Mouse (Mus musculus) urinary bladder, adult 2 months (tissue): Measurements from ENCODE around the gene Rnf220. TPM values are rescaled to one million over a fixed set of nuclear protein-coding genes. Genes with fewer than 3 reads are reported as not detected.
A peak's percentile ranks its signal among the peaks of the same experiment; 100 is the strongest.

Experiments
- DNase-seq: peaks from one replicate; pipeline ENCODE4 v3.0.0; 2022; ENCODE audit warnings: low spot score
- polyA plus RNA-seq: library from polyadenylated mRNA; depleted of rRNA; stranded (reverse); fragments of >200 nt; gene quantifications from 2 replicates; pipeline ENCODE4 v1.2.3, GENCODE M21; 2012

The Rnf220 gene
- polyA plus RNA-seq, 1 experiment: 66.2 TPM

DNA sequence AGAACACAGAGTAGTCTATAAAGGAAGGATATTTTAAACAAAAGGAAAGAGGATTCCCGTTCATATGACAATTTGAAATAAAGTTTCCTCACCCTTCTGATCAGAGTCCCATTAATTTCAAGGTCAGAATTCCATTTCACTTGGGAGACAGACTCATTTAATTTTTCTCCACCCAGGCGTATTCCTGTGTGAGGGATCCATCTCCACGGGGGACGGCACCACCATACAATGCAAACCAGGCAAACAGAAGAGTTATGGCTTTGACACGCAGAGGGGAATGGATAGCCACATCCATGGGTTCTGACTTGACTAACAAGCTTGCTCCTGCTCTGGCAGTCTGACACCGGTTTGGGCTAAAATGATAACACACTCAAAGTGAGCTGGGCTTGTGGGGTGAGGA is 9.4 kb downstream of the Rnf220 start:
- DNase-seq: no peak

DNA sequence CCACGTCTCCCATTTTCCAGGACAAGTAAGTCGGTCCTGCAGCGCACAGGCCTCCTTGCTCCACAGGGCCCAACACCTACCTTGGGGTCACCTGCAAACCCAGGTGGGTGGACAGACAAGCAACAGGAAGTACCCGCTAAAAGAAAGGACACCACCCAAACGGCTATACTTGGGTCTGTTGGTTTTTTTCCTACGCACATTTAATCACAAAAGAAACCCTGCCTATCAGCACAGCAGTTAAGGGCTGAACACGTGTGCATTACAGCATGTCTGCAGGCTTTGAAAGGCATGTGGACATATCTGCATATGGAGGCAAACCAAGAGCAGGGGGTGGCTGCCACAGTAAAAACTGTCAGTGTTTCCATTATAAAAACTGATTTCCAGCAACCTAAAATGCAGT is 10.7 kb downstream of the Rnf220 start:
- DNase-seq: no peak

DNA sequence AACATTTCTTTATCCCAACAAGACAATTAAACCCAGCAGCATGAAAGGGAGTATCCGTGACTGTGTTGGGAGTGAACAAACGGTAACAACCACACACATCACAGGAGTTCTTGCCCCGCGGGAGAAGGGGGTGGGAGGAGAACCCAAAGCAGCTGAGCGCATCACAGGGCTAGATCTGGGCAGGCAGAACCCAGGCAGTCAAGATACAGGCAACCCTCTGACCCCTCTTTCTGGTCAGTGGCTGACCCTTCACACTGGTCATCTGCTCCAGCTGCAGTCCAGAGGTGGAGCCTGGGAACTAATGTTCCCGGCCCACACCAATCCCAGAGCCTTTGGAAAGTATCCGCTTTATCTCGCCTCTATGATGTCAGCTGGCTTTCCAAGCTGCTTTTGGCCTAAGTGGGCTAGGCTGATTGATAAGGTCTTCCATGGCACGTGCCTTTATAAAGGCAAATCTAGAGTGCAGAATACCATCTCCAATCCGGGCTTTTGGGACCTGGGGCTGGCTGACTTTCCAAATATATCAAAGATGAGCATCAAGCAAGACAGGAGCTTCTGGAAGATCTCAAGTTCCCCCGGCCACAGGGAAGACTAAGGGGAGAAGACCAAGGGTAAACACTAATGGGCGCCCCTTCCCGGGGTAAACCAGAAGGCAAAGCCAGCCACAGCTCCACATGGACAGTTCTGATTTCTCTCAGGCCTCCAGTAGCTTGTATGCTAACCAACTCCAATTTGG is 11.6 kb downstream of the Rnf220 start:
- DNase-seq: no peak

- DNase-seq: peak; percentile 23
Measured at GRCm38 (mm10) chr4:117484256-117485044, 12.4 kb downstream of the Rnf220 start.

DNA sequence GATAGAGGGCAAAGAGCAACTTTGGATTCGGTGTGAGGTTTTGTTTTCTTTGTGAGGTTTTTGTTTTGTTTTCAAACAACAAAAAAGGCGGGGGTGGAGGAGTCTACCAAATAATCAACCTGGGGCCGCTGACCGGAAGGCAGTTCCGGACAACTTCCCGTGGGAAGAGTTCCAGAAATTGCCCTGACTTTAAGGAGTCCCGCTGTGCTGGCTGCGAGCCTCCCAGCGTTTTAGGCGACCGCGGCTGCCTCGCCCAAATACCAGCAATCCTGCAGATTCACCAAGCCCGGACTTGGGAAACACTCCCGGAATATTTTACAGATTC is 13.0 kb downstream of the Rnf220 start:
- DNase-seq: no peak

DNA sequence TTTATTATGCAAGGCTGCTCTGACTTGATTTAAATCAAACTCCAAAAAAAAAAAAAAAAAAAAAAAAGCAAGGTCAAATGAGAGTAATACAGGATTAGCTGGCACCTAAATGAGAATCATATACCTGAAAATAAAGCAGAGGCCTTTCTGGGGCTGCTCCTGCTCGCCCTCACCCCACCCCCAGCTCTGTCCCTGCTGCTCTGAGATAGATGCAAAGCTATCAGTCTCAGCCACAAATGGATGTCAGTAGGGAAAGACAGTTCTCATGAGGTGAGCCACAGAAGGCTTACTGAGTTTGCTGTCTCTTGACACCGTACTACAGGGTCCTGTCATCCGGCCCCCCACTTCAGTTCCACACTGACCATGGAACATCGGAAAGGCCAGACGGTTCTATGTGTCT is 14.7 kb downstream of the Rnf220 start:
- DNase-seq: no peak

DNA sequence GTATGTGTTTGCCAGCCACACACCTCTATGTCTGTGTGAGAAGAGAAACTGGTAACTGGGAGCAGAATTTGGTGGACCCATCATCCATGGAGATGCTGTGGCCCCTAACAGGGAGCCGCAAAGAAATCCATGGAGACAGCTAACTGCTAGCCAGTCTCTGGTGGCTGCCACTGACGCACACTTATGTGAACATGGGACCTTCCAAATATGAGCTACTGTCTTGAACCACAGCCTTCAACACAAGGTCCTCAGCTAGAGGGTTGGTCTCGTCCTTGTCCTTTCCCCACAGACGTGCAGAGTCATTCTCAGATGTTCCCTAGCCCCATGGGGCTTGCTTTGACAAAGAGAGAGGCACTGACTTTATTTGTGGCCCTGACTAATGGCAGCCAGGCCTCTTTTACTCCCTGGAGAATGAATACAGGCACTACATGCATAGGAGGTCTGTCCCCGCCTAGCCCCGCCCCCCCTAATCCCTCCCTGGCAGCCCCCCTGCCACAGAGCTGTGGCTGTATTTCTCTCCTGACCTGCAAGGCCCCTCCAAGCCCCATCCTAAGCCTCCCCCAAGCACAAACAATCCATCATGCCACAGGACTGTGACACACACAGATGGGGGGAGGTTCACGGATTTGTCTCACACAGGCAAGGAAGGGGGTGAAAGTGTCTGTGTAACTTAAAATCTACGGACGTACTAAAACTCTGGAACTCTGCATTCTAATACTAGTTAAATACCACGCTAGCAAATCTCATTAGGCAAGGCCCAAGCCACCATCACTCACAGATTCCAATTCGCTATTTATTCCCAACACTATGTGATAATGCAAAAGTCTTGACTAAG is 16.0 kb downstream of the Rnf220 start:
- DNase-seq: no peak

DNA sequence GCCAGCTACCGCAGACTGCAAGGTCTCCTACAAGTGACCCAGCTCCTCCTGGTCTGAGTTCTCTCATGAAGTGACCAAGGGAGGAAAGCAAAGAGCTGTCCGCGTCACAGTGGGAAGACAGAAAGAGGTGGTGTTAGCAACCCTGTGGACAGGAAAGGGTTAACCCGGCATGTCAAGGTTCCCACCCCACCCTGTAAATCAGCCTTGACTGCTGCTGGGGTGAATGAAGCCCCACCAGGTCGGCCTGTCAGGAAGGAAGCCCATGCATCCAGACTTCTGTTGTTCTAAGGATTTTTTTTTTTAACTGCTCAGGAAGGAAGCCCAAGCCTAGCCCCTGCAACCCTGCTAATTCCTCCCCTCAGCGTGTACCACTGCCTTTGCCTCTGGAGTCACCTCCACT is 16.9 kb downstream of the Rnf220 start:
- DNase-seq: no peak

DNA sequence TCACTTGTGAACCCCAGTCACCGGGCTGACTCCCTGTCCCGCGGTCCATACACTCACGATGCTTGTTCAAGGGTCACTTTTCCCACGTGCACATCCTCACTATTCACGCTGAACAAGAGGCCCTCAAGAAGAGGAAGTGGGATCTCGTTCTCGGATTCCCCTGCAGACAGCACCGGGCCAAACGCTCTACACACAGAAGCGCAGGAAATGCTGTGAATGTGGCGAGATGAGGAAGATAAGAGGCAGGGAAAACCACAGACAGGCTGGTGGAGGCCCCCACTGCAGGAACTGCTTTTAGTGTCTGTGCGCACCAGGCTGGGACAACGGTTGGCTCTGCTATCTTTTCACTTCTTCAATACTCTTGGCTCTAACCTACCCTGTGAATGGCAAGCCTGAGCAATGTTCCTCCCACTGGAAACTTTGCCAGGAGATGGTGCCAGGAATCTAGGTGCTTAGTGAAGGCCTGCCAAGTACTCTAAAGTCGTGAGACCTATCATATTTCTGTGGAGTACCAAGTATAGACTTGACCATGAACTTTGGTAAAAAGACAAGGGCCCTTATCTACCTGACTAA is 18.7 kb downstream of the Rnf220 start:
- no peak for DNase-seq

- no peak for DNase-seq
Measured at GRCm38 (mm10) chr4:117477401-117477800, 19.5 kb downstream of the Rnf220 start.

GRCm38 (mm10) chr4:117476777-117477176 is 20.1 kb downstream of the Rnf220 start:
- no peak for DNase-seq

GRCm38 (mm10) chr4:117476355-117476754 is 20.5 kb downstream of the Rnf220 start:
- DNase-seq: no peak

GRCm38 (mm10) chr4:117473985-117474354 is 22.9 kb downstream of the Rnf220 start:
- DNase-seq: no peak

- no peak for DNase-seq
Measured at GRCm38 (mm10) chr4:117473291-117473984, 23.4 kb downstream of the Rnf220 start.

DNA sequence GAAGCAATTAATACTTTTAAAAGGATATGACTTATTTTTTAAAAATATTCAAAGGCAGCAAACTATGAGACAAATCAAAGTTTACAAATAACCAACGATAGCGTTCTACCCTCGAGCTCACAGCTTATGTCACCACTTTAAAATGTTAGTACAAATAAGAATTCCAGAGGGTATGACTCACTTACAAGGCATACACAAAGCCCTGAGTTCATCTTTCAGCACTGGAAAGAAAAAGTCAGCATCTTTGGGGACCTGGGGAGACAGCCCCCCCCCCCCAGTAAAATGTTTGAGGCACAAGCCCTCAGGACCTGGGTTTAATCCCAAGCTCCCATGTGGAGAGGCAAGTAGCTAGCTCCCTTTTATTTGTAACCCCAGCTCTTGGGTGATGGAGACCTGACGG is 27.4 kb downstream of the Rnf220 start:
- DNase-seq: no peak

DNA sequence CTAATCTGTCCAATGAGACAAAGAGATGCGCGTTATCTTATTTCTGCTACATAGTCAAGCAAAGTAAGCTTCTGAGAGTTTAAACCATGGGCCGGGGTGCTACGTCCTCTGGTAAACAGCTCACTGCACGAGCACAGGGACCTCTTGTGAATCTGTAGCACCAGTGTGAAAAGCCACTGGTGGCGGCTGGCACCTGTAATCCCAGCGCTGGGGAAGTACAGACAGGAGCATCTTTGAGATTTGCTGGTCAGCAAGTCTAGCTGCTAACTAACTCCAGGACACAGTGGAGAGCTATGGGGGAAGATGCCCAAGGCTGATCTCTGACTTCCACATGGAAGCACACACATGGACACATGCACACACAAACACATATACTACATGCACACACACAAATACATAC is 28.9 kb downstream of the Rnf220 start:
- DNase-seq: no peak

DNA sequence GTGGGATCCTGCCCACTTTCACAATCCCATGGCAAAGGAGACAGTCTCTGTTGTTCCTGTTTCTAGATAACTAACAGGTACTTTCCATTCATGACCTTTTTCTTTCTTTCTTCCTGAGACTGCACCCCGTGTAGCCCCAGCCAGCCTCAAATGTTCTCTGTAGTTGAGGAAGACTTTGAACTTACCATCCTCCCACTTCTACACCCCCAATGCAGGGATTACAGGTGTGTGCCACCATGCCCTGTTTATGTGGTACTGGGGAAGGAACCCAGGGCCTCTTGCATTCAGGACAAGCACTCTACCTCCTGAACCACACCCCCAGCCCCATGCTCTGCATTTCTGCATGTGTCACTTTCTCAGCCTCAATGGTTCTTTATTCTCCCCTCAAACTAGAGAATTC is 47.7 kb downstream of the Rnf220 start:
- no peak for DNase-seq

DNA sequence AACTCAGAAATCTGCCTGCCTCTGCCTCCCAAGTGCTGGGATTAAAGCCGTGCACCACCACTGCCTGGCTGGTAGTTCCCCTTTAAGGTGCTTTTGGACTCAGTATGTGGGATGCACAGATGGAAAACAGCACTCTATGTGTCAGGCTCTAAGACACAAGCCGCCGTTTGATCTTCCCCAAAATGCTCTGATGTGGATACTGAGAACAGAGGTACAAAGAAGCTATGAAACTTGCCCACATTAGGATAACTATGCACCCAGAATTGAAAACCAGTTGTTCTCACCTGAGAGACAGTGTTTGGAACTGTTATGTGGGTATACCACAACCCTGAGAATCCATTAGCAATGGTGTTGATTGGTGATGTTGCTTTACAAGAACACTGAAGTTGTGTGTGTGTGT is 48.9 kb downstream of the Rnf220 start:
- DNase-seq: no peak

DNA sequence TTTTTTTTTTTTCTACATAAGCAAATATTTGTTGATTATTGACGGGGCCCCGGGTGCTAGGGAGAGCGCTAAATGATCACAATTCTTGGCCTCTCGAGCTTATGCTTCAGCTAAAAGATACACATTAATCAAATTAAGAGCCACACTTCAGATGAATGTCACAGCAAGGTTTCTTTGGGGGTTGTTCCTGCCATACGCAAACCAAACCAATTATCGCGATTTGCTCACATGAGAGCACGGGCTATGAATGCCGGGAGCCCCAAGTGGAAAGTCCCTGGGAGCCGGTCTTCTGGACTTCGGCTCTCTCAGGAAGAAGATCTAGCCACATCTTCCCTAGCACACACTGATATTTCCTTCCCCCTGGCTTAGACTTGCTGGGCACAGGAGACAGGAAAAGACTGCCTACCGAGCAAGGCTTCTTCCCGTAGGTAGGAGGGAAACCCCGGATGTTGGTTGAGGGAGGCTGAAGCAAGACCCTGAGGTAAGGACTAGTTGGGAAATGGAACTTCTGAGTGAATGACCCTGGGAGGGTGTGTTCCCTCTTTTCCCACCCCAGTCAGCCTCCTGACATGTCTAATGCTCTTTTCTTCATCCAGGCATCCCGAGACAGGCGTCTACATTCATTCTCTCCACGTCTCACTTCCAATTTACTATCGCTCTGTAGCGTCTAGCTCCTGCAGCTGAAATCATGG is 51.2 kb downstream of the Rnf220 start:
- no peak for DNase-seq

DNA sequence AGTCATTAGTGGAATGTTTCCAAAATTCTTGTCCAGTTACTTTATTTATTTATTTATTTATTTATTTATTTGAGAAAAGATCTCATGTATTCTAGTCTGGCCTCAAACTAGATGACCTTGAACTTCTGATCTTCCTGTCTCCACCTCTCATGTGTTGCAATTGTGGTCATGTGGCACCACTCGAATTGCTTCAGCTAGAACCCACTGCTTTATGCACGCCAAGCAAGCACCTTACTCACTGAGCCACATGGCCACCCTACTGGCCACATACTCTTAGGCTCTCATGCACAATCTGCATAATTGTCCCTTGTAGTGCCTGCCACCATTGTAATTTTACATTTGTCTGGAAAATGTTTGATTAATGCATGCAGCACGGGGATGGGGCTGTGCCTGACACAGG is 57.9 kb downstream of the Rnf220 start:
- DNase-seq: no peak

DNA sequence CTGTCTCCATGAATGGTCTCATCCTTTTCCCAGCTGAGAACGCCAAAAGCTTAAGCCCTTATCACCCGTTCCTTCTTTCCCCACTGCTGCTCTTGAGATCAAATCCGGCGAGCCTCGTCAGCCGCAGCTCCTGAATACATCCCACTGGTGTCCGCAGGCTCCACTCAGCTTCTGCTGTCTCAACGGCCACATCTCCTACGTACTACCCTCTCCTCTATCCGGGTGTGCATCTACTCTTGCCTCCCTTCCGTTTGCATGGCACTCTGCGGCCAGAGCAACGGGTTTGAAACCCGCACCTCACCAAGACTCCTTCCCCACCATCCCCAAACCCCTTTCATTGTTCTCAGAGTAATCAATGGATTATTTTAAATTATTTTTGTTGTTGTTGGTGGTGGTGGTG is 58.8 kb downstream of the Rnf220 start:
- no peak for DNase-seq
